Mouse (Mus musculus): Measurements from ENCODE around the gene Clec4a1. TPM values are rescaled to one million over a fixed set of nuclear protein-coding genes. Genes with fewer than 3 reads are reported as not detected.

Gene Clec4a1
- 3.0 and 3.1 TPM in 2 replicates for polyA plus RNA-seq (2015; fragmentation: Nextera tagmentation; extraction: Ambion mirVana)

DNA sequence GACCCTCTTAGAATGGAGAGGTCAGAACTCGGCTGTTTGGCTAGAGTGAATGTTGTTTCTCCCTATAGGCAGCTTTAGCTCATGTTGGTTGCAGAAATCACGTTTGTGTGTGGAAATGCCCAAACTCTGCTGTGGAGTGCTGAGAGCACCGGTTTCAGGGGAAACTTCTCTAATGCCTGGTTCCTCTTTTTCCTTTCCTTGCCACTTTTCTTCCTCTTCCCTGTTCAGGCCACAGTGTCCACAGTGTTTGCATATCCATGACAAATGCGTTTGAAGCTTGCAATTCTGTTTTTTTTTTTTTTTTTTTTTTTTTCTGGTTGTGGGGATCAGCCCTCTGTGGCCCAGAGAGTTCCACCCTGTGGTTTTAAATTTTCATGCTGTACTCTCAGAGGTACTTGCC is at the start of gene Clec4a1:
TSS of gene Clec4a1 (plus strand) at position 398 of the 400 bp plus-strand sequence.
- no peak for TF ChIP-seq CTCF (IDR thresholded peaks at IDR 0.05; ENCODE audit: low read depth)
- ATAC-seq (replicated peaks; ENCODE audit: low FRiP score, low read depth): no peak

DNA sequence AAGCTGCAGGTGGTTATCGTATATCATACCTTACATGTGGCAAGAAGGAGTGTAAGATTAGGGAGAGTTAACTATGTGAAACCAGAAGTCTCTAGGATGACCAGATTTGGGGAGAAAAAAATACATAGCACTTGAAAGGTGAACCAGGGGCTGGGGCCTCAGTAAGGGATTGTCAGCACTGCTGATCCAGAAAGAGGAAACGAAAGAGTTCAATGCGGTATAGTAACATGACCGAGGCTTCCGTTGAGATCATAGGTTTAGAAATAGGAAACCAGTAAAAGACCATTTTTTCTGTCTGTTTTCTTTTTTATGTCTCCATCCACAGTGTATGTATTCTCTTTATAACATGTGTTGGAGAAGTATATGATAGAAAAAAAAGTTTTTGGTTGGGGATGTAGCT is 48.8 kb upstream of the Clec4a1 start:
- ATAC-seq (replicated peaks; ENCODE audit: low FRiP score, low read depth) (no peak), DNase-seq (ENCODE audit: low spot score) (no peak)
- Histone ChIP-seq H3K4me1 (replicated peaks; ENCODE audit: insufficient read depth, low read length) (peaks cover 2% of the 10 kb centered on the region; the same call in 1 of the 2 replicates), H3K27ac (no peak overlapping the region), H3K4me2 (ENCODE audit: low read length) (no peak overlapping the region), H3K4me3 (replicated peaks; ENCODE audit: low read depth, low read length) (no peak overlapping the region), H3K9me3 (replicated peaks; ENCODE audit: low read length) (no peaks in the 10 kb centered on the region), H3K27me3 (ENCODE audit: insufficient read depth, low read length) (no peaks in the 10 kb centered on the region), H3K36me3 (ENCODE audit: insufficient read depth, low read length) (no peaks in the 10 kb centered on the region), H3K9ac (ENCODE audit: low read depth, low read length) (no peak overlapping the region)
- TF ChIP-seq CTCF (IDR thresholded peaks at IDR 0.05; ENCODE audit: low read depth): no peak
- 89% methylated on average over 5 of the region's 5 CpGs for WGBS

More for the DNA sequence above, at the start of gene Clec4a1:
- Histone ChIP-seq H3K4me3 (replicated peaks; ENCODE audit: low read depth, low read length) (no peak within 1 kb of the TSS), H3K27ac (no peak within 1 kb of the TSS), H3K9me3 (replicated peaks; ENCODE audit: low read length) (no peaks in the 10 kb centered on the region), H3K27me3 (ENCODE audit: insufficient read depth, low read length) (no peaks in the 10 kb centered on the region), H3K9ac (ENCODE audit: low read depth, low read length) (no peak within 1 kb of the TSS), H3K36me3 (ENCODE audit: insufficient read depth, low read length) (no peaks in the 10 kb centered on the region), H3K4me2 (ENCODE audit: low read length) (no peak within 1 kb of the TSS), H3K4me1 (replicated peaks; ENCODE audit: insufficient read depth, low read length) (no peaks in the 10 kb centered on the region)
- 40% methylated on average over 4 of the region's 4 CpGs for WGBS
- DNase-seq (ENCODE audit: low spot score): no peak

DNA sequence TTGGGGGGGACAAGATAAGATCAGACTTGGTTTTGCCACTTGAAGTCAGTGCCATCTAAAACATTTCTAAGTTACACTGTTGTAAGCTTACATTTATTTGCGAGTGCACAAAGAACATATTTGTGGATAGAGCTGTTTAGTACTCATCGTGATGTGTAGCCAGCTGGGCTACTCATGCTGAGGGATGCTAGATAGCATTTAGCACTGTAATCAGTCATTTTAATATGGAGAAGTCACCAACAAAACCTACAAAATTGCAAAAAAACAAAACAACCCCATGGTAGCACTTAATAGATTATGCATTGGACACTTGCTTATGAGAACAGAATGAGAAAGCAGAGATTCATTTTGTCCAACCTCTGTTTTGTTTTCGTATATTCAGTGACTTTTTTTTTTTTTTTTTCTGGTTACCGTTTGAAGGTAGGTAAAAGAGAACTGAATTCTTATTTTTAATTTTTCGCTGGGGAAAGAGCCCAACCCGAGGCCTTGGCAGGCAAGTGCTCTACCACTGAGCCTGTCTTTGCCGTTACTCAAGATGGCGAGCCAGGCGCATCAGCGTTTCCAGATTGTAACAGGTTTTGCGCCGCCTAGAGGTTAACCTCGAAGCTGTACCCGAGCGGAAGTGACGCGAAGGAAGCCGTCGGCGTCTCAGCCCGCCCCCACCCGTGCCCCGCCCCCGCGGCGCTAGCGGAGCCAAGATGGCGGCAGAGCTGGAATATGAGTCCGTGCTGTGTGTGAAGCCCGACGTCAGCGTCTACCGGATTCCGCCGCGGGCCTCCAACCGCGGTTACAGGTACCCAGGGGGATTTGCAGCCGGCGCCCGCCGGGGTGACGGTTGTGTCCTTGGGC is 47.6 kb upstream of the Clec4a1 start, which contains the start of gene Necap1:
TSS of gene Necap1 (plus strand) at position 604 of the 849 bp plus-strand sequence.
- Histone ChIP-seq H3K36me3 (ENCODE audit: insufficient read depth, low read length) (0 out of 2 replicates have a peak, but pooled peaks cover 3% of the 10 kb centered on the region), H3K9ac (ENCODE audit: low read depth, low read length) (peak within 1 kb of the TSS; percentile 96), H3K4me3 (replicated peaks; ENCODE audit: low read depth, low read length) (peak within 1 kb of the TSS; percentile 95), H3K27me3 (ENCODE audit: insufficient read depth, low read length) (no peaks in the 10 kb centered on the region), H3K9me3 (replicated peaks; ENCODE audit: low read length) (no peaks in the 10 kb centered on the region), H3K27ac (peak within 1 kb of the TSS; percentile 86), H3K4me2 (ENCODE audit: low read length) (peak within 1 kb of the TSS; percentile 64), H3K4me1 (replicated peaks; ENCODE audit: insufficient read depth, low read length) (peaks cover 2% of the 10 kb centered on the region; the same call in 1 of the 2 replicates)
- ATAC-seq (replicated peaks; ENCODE audit: low FRiP score, low read depth) (peak; percentile 97), DNase-seq (ENCODE audit: low spot score) (peak; percentile 98)
- peak; percentile 81 for TF ChIP-seq CTCF (IDR thresholded peaks at IDR 0.05; ENCODE audit: low read depth)
- whole genome bisulfite sequencing: 8% methylated on average over 43 of the region's 43 CpGs

DNA sequence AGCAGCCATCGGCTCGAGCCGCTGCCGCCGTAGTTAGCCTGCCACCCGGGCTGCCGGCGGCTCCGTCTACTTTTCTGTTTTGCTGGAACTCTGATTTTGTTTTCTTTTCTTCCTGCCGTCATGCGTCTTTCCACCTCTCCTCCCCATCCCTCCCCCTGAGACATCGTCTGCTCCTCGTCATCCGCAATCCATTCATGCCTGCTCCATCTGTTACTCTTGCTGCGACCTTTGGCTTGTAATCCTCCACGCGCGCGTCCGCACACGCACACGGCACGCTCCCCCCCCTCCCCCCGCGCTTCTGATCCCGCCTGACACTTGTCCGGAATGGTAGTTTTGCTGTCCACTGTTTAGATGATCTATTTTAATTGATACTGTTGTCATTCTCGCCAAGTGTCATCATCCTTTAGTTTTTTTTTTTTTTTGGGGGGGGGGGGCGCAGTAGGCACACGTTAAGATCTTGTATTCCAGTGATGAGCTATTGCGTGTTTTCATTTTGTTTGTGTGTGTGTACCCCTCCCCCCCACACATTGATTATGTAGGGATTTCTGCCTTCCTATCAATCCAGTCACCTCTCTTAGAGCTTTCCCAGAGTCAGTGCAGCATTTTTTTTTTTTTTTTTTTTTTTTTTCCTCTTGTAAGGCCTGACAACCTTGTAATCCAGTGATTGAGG is 46.8 kb upstream of the Clec4a1 start:
- H3K36me3 ChIP-seq (ENCODE audit: insufficient read depth, low read length): 0 out of 2 replicates have a peak, but pooled peaks cover 3% of the 10 kb centered on the region
- H3K27ac ChIP-seq: peak overlapping the region; percentile 86
- peak overlapping the region; percentile 64 for H3K4me2 ChIP-seq (ENCODE audit: low read length)
- peak; percentile 58 for DNase-seq (ENCODE audit: low spot score)
- under 1% methylated on average over 31 of the region's 31 CpGs for WGBS
- no peak for TF ChIP-seq CTCF (IDR thresholded peaks at IDR 0.05; ENCODE audit: low read depth)
- H3K4me3 ChIP-seq (replicated peaks; ENCODE audit: low read depth, low read length): peak overlapping the region; percentile 95
- peaks cover 2% of the 10 kb centered on the region; the same call in 1 of the 2 replicates for H3K4me1 ChIP-seq (replicated peaks; ENCODE audit: insufficient read depth, low read length)
- H3K27me3 ChIP-seq (ENCODE audit: insufficient read depth, low read length): no peaks in the 10 kb centered on the region
- peak; percentile 70 for ATAC-seq (replicated peaks; ENCODE audit: low FRiP score, low read depth)
- no peaks in the 10 kb centered on the region for H3K9me3 ChIP-seq (replicated peaks; ENCODE audit: low read length)
- H3K9ac ChIP-seq (ENCODE audit: low read depth, low read length): peak overlapping the region; percentile 96

DNA sequence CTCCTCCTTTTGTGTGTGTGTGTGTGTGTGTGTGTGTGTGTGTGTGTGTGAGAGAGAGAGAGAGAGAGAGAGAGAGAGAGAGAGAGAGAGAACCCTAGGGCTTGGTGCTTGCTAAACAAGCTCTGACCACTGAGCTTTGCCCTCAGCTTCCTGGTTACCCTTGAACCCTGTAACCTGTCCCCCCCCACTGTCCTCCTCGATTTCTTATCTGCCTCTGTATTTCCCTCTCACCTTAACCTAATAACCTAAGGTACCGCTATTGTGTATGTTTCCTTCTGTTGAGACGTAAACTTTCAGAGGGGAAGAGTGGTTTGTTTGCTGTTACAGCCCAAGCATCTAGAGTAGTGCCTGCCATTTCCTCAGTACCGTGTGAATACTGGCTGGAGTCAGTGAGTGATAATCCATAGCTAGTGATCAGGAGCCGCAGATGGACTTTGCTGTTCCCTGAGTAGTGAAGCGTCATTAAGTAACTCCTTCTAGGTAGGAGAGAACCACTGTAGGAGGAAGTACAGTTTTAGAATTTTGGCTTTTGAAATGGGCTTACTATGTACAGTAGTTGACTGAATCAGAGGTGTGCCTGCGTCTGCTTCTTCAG is 42.4 kb upstream of the Clec4a1 start:
- Histone ChIP-seq H3K4me2 (ENCODE audit: low read length) (no peak overlapping the region), H3K27me3 (ENCODE audit: insufficient read depth, low read length) (no peaks in the 10 kb centered on the region), H3K36me3 (ENCODE audit: insufficient read depth, low read length) (peaks cover 33% of the 10 kb centered on the region), H3K9me3 (replicated peaks; ENCODE audit: low read length) (no peaks in the 10 kb centered on the region), H3K4me3 (replicated peaks; ENCODE audit: low read depth, low read length) (no peak overlapping the region), H3K27ac (no peak overlapping the region), H3K9ac (ENCODE audit: low read depth, low read length) (no peak overlapping the region), H3K4me1 (replicated peaks; ENCODE audit: insufficient read depth, low read length) (peaks cover 2% of the 10 kb centered on the region; the same call in 1 of the 2 replicates)
- no peak for ATAC-seq (replicated peaks; ENCODE audit: low FRiP score, low read depth)
- no peak for DNase-seq (ENCODE audit: low spot score)
- no peak for TF ChIP-seq CTCF (IDR thresholded peaks at IDR 0.05; ENCODE audit: low read depth)
- 89% methylated on average over 7 of the region's 7 CpGs for WGBS
